Mouse (Mus musculus) urinary bladder, postnatal 14 days (tissue): ENCODE data around the gene Fzr1.

ENCODE experiments used
- DNase-seq: peaks from one replicate; pipeline ENCODE4 v3.0.0; 2021; ENCODE audit warnings: low spot score

Fzr1 gene

GRCm38 (mm10) chr10:81416581-81417226, 38.4 kb upstream of the Fzr1 start:
- peak; percentile 83 for DNase-seq

GRCm38 (mm10) chr10:81415549-81416310, 37.4 kb upstream of the Fzr1 start:
- DNase-seq, result no peak

DNA sequence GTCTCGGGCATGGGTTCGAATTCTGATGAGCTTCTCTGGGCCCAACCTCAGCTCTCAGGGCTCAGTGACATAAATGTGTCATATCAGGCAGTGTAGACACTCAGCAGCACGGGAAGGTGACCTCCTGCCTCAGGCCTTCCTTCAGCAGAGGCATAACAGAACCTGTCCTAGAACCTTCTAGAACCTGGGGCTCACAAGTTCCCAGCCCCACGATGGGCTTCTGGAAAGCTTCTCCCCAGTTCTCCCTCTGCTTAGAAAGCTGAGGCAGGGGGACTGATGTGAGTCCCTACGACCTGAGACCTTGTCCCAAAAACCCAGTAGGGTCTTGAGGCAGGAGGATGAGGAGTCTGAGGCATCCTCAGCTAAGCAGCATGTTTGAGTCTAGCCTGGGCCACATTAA, 36.8 kb upstream of the Fzr1 start:
- no peak for DNase-seq

DNA sequence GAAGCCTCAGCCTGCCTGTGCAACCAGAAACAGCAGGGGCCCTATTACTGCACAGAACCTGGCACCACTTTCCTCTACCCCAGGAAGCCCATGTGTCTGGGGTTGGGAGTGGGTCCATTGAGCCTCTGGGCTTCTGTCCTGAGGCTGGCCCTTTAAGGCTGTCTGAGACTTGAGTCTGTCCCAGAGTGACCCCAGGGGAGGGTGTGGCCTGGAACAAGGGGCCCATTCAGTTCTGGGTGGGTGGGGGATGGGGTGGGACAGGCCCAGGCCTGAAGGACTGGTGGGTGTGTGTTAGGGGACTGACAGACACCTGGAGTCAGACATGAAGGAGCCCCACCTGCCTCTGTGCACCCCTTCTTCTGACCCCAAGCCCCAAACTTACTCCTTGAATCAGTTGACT, 36.4 kb upstream of the Fzr1 start:
- DNase-seq, result no peak

DNA sequence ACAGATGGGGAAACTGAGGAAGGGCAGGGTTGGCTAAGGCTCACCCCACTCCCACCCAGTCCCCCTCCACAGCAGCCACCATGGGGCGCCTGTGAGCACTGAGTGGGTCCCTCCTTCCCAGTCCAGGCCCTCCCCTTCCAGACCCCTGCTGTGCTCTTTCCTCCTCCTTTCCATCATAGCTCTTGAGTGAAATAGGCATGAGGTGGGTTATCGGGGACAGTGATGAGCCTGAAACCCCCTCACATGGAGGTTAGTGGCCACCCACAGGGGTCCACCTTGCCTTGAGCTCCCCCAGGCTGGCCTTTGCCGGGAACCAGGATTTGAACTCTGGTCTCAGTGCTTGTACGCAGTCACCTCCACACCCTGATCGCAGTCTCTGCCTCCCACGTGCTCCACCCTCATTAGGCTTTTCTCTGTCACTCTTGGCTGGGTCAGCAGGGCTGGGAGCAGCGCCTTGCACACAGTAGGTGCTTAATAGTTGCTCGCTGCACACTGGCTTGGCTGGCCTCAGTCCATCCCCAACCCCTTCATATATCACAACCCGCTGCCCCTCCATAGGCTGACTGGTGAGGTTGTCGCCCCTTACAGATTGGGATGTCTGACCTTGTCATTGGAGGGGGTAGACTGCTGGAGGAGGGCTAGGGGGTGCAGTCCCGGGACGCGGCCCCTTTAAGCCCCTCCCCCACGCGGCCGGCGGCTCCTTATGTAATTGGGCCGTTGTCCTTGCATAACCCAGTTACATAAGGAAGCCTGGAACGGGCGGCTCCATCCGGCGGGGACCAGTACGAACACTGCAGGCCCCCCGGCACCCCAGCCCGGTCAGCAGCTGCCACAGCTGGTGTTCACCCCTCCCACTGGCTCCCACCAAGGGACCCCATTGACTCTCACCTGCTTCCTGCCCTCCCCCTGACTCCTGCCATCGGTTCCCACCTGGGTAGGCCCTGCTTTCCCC, 35.3 kb upstream of the Fzr1 start:
- peak; percentile 90 for DNase-seq

DNA sequence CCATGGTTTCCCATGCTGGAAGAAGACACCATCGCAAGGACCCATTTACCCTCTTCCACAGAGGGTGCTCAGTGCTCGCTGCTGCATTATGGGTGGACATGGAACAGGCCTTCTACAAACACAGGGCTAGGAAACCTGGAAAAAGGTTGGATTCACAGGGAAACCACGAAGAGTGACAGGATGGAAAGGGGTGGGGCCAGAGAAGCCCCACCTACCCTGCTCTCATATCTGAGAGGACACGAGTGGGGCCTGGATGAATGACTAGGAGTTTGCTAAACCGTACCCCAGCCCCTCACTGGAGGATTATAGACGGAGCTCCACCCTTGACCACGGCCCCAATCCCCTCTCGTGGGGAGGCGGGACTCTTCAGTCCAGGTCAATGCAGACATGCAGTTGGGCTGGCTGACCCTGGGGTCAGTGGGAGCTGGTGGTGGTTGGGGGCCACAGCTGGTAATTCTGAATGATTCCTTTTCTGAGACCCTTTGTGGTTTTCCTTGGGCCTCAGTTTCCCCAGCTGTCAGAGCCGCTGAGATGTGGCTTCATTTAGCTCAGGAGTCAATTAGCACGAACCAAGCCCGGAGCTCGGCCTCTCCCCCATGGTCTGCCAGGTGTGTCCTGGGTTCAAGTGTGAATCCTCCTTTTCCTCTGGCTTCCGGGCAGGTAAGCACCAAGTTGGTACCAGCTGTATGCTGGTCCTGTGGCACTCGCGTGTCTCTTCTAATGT, 34.4 kb upstream of the Fzr1 start:
- no peak for DNase-seq

- DNase-seq, result peak; percentile 71
Observed at GRCm38 (mm10) chr10:81411471-81412400, 33.4 kb upstream of the Fzr1 start.

DNA sequence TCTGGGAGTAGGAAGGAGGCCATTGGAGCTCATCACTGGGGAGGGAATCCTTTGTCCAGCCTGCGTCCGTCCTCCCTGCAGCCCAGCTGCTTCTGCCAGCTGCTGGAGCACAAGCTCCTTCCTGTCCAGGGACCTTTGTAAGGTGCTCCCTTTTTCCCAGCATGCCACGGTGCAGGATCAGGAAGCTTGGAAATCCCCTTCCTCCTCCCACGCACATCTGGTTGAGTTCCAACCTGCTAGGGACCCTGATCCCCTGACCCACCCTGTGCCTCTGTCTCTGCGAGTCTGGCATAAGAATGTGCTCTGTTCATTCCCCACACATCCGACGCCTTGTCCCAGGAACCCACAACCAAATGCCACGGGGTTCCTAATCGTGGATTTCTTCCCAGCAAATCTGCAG, 32.7 kb upstream of the Fzr1 start:
- no peak for DNase-seq

GRCm38 (mm10) chr10:81410350-81410749, 32.0 kb upstream of the Fzr1 start:
- DNase-seq, result no peak

DNA sequence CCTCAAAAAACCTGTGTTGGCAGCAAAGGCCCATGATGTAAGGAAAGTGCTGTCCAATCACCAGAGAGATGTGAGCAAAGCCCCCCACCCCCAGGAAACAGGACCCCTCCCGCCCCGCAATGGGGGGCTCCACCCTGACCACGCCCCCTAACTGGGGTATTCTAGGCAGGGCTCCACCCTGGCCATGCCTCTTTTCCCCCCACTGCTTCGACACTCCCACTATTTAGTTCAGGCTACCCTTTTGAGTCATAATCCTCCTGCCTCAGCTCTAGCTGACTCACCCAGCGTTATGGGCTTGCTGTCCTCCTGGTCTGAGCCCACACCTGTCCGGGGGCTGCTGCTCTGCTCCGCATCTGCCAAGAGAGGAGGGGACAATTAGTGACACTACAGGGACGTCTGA, 31.0 kb upstream of the Fzr1 start:
- DNase-seq, result no peak

GRCm38 (mm10) chr10:81408871-81409291, 30.6 kb upstream of the Fzr1 start:
- peak; percentile 85 for DNase-seq

DNA sequence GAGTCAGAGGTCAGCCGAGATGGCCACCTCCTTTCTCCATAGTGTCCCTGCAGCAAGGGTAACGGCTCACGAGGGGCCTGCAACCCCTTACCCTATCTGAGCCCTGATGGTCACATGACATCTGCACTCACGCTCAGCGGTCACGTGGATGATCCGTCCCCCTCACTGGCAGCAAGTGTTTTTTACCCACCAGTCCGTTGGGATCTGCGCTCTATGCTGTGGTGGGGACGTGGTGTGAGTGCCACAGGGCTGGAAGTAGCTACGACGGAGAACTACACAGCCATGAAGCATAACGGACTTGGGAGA, 30.1 kb upstream of the Fzr1 start:
- no peak for DNase-seq

DNA sequence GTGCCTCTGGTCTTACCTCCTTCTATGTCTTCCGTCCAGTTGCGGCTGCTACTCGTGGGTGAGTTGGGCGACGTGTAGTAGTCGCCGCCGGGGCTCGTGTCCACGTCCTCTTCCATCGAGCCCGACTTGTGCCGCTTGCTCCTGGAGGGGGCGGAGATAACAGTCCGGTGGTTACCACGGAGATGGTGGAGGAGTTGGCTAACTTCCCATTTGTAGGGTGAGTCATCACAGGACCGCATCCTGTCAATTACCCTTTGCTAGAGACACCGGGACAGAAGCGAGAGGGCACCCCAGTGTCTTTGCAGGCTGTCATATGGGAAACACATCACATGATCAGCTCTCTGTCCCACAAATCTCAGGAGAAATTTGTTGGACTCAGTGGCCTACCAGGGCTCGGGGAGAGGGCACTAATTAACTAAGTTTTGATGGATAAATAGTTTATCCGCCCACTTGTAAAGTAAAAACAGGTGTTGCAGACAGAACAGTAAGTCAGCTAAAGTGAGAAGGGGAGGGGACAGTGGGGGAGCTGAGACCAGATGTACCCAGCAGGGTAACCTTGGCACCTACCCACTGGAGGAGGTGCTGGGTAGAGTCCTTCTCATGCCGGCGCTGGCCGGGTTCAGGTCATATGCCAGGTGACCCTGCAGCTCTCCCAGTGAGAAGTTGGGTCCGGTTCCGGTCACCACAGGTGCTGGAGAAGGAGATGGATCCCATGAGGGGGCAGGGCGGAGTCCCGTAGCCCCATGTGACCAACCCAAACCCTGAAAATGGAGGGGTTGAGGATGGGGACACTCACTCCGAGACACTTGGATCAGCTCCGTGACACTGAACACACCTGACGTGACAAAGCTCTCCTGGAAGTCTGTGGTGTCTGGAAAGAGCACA, 29.5 kb upstream of the Fzr1 start:
- peak; percentile 82 for DNase-seq

DNA sequence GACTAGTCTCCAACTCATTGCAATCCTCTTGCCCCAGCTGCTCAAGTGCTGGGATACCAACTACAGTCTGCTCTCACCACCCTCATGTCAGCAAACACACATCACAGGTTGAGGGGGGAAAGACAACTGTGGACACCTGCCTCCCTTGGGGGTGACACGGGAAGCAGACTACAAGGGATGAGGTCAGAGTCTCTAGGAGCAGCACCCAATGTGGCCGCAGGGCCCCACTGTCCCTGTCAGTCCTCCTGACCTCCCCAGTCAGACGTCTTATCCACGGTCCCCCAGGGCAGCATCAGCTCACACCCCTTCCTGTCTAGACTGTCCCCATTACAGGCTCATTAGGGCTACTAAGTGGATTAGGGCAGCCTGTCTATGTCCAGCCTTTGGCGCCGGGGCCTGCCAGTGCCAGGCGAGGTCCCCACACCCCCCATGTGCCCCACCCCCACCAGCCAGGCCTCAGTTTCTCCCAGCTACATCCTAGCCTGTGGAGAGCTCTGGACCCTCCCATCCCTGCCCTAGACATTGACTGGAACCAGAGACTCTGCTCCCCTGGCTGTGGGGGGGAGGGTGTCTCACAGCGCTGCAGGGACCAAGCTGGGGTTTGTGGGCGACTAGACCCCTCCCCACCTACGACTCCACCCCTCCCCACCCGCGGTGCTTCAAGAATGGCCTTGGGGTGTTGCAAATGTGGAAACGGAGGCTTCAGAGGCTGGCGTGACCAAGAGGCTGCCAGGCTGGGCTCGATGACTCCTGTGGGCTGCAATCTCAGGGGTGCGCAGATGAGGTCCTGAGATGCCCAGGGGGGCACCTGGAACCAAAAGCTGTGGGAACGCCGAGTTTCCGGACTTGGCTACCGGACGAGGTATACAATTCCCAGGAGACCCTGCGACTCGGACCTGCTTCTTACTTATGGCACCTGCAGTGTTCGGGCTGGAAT, 28.5 kb upstream of the Fzr1 start:
- DNase-seq, result no peak

DNA sequence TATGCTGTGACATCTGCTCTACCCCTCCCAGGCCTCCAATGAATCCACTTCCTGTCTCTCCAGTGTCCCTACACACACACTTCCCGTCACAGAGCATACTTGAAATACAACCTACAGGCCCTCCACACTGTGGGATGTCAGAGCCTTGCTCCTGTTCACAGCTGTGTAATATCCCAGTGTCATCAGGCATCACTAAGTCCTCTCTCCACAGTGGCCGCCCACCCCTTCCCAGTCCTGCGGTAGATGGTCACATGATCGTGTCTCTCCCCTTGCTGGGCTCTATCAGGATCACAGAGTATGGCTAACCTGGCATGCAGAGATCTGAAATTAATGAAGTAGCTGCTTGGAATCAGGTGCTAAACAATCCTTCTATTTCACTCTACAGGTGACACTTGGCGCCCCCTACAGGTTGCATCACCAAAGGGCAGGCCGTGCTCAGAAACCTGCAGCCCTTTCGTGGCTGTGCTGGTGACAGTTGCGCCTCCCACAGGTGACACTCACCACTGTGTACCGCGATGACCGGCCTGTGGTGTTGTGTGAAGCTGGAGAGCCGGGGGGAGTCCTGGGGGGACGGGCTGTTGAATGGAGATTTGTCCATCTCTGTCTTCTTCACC, 27.4 kb upstream of the Fzr1 start:
- peak; percentile 59 for DNase-seq

- no peak for DNase-seq
Observed at GRCm38 (mm10) chr10:81404720-81405119, 26.4 kb upstream of the Fzr1 start.

DNA sequence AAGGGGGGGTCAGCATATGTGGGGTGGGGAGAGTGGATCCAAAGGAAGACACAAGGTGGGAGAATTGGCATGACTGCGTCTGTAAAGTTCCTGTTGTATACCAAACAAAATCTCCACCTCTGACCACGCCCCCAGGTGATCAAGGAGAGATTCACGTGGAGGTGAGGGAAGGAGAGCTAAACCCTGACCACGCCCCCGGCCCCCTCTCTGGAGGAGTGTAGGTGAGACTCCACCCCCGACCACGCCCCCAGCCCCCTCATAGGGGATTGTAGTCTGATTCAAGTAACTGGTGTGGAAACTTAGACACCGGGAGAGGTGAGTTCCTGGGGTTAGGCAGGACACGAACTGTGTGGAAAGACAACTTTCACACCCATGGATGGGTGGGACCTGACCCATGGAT, 25.8 kb upstream of the Fzr1 start:
- no peak for DNase-seq

GRCm38 (mm10) chr10:81403511-81403910, 25.2 kb upstream of the Fzr1 start:
- DNase-seq, result no peak
